Mouse (Mus musculus): Measurements from ENCODE around the gene Tbc1d10c. TPM values are rescaled to one million over a fixed set of nuclear protein-coding genes. Genes with fewer than 3 reads are reported as not detected.
A peak's percentile ranks its signal among the peaks of the same experiment; 100 is the strongest.

The Tbc1d10c gene
- total and polyA plus RNA-seq, 3 experiments: 43.5 to 58.5 (median 46.3) TPM

GRCm38 (mm10) chr19:4203148-4203547 lies 12.1 kb upstream of the Tbc1d10c start:
- no peak for DNase-seq (ENCODE audit: extremely low read depth)
- dilution Hi-C loops (cut with MboI; ENCODE audit: extremely low pct_ligation_motif_present, extremely low pct_unique_long_range_greater_than_20kb, low sequenced_read_pairs): no loop called here
- Histone ChIP-seq H3K79me2 (replicated peaks; ENCODE audit: control insufficient read depth, extremely low read depth, insufficient read depth, poor library complexity, severe bottlenecking) (peaks cover 12% of the 10 kb centered on the region; the same call in 1 of the 2 replicates), H3K27ac (ENCODE audit: insufficient read depth, low read depth) (no peak overlapping the region), H3K4me2 (ENCODE audit: insufficient read depth, low read depth, poor library complexity, severe bottlenecking) (no peak overlapping the region), H3K4me1 (ENCODE audit: control insufficient read depth in 1 of 2, insufficient read depth in 2 of 2) (peaks cover 15 to 51% of the 10 kb centered on the region in 2 experiments), H3K36me3 (replicated peaks in 1 of 2; ENCODE audit: control insufficient read depth in 1 of 2, insufficient read depth in 1 of 2, low read length in 1 of 2) (peaks cover 12 to 25% of the 10 kb centered on the region in 2 experiments), H3K27me3 (replicated peaks) (peaks cover 5% of the 10 kb centered on the region), H3K4me3 (replicated peaks in 1 of 3; ENCODE audit: low read depth in 2 of 3, low read length in 2 of 3, poor library complexity in 1 of 3) (no peak overlapping the region), H3K9ac (ENCODE audit: insufficient read depth, low read depth) (no peak overlapping the region), H3K9me3 (replicated peaks; ENCODE audit: low read length) (no peaks in the 10 kb centered on the region)
- in situ Hi-C loops (cut with MboI; ENCODE audit: low pct_ligation_motif_present, low pct_unique_long_range_greater_than_20kb, low sequenced_read_pairs): loop anchor here (5.0 kb wide), 2 partner anchors 34 to 76 kb away; partner anchors contain the start of gene Aip
- TF ChIP-seq USF1 (IDR thresholded peaks at IDR 0.05; ENCODE audit: low read depth, low read length) (no peak), MAZ (IDR thresholded peaks at IDR 0.05; ENCODE audit: low read depth, low read length) (no peak), PAX5 (IDR thresholded peaks at IDR 0.05; ENCODE audit: low read length) (no peak), NELFE (IDR thresholded peaks at IDR 0.05; ENCODE audit: low read depth, low read length) (no peak), CHD2 (IDR thresholded peaks at IDR 0.05; ENCODE audit: low read length) (no peak), E2F4 (IDR thresholded peaks at IDR 0.05; ENCODE audit: insufficient replicate concordance, low read depth, low read length) (no peak), NRF1 (IDR thresholded peaks at IDR 0.05; ENCODE audit: low read depth, low read length) (no peak), ZNF384 (IDR thresholded peaks at IDR 0.05; ENCODE audit: low read depth, low read length) (peak; percentile 26; the same call in 1 of the 2 replicates), RAD21 (IDR thresholded peaks at IDR 0.05; ENCODE audit: low read depth, low read length) (peak; percentile 52), MAX (IDR thresholded peaks at IDR 0.05; ENCODE audit: low read length) (no peak), SMC3 (IDR thresholded peaks at IDR 0.05; ENCODE audit: low read depth, low read length) (peak; percentile 45), CTCF (conservative IDR thresholded peaks at IDR 0.05 in 1 of 2, IDR thresholded peaks at IDR 0.05 in 1 of 2; ENCODE audit: low read depth in 2 of 2, low read length in 2 of 2) (peak in 1 of 2 experiments; percentile 58; a peak in 2 of 4 replicates), ETS1 (conservative IDR thresholded peaks at IDR 0.05; ENCODE audit: low read depth, low read length) (no peak), USF2 (conservative IDR thresholded peaks at IDR 0.05; ENCODE audit: low read depth, low read length) (no peak), IRF4 (IDR thresholded peaks at IDR 0.05; ENCODE audit: low read depth, low read length) (no peak), ZC3H11A (IDR thresholded peaks at IDR 0.05; ENCODE audit: low read depth, low read length) (peak; percentile 28; the same call in 1 of the 2 replicates), CHD1 (IDR thresholded peaks at IDR 0.05; ENCODE audit: low read depth, low read length) (no peak), ELF1 (IDR thresholded peaks at IDR 0.05; ENCODE audit: low read depth, low read length) (0 out of 2 replicates have a peak, but pooled peaks have one; percentile 24), POLR2AphosphoS2 (IDR thresholded peaks at IDR 0.05; ENCODE audit: low read depth, low read length) (no peak), KAT2A (IDR thresholded peaks at IDR 0.05; ENCODE audit: insufficient replicate concordance, low read length) (no peak), MXI1 (IDR thresholded peaks at IDR 0.05; ENCODE audit: low read depth, low read length) (no peak), BHLHE40 (IDR thresholded peaks at IDR 0.05; ENCODE audit: low read depth, low read length) (no peak), EP300 (IDR thresholded peaks at IDR 0.05; ENCODE audit: low read length) (no peak), GABPA (IDR thresholded peaks at IDR 0.05; ENCODE audit: insufficient replicate concordance, low read depth, low read length) (no peak), MYC (IDR thresholded peaks at IDR 0.05; ENCODE audit: low read depth, low read length) (no peak), MEF2A (IDR thresholded peaks at IDR 0.05; ENCODE audit: borderline replicate concordance, low read depth, low read length) (no peak), MAFK (IDR thresholded peaks at IDR 0.05; ENCODE audit: insufficient replicate concordance, low read length) (no peak), JUND (conservative IDR thresholded peaks at IDR 0.05; ENCODE audit: low read depth, low read length) (no peak), TBP (conservative IDR thresholded peaks at IDR 0.05; ENCODE audit: low read depth, low read length) (no peak), HCFC1 (IDR thresholded peaks at IDR 0.05; ENCODE audit: low read depth, low read length) (no peak), JUN (IDR thresholded peaks at IDR 0.05; ENCODE audit: insufficient read depth, low read depth, low read length) (no peak), POLR2A (IDR thresholded peaks at IDR 0.05; ENCODE audit: low read depth, low read length) (no peak), ZKSCAN1 (IDR thresholded peaks at IDR 0.05; ENCODE audit: borderline replicate concordance, low read depth, low read length) (no peak), UBTF (IDR thresholded peaks at IDR 0.05; ENCODE audit: low read depth, low read length) (no peak), RCOR1 (conservative IDR thresholded peaks at IDR 0.05; ENCODE audit: low read depth, low read length) (no peak), SIN3A (IDR thresholded peaks at IDR 0.05; ENCODE audit: low read length) (no peak), TCF12 (IDR thresholded peaks at IDR 0.05; ENCODE audit: low read depth, low read length) (no peak), ZMIZ1 (IDR thresholded peaks at IDR 0.05; ENCODE audit: low read depth, low read length) (no peak)
